Mouse (Mus musculus) left cerebral cortex, postnatal 25 days (tissue): ENCODE results near the gene Arfgap2. TPM values are rescaled to one million over a fixed set of nuclear protein-coding genes. Genes with fewer than 3 reads are reported as not detected.
A peak's percentile ranks its signal among the peaks of the same experiment; 100 is the strongest.
"Not testable (repeated sequence)": the region's sequence is repeated elsewhere in the genome, so short reads cannot be mapped to it uniquely, and the experiment has no call there.

Experiments
- DNase-seq, 2 experiments: peaks; one replicate each; pipeline ENCODE4 v3.0.0; 2022; ENCODE audit warnings: low spot score in 2 of 2, mixed read lengths in 1 of 2
- intact Hi-C: fragments of 180-260 bp; cut with DNase I; formaldehyde crosslinking; loops from one replicate; pipeline ENCODE4 v1.15.1; 2025
- total RNA-seq, 2 experiments: library from RNA; stranded (reverse); gene quantifications; 2 replicates each; pipeline ENCODE4 v1.2.3; 2021

Gene Arfgap2
- 10 to 100 TPM; 71.8 to 74.1 TPM for total RNA-seq

DNA sequence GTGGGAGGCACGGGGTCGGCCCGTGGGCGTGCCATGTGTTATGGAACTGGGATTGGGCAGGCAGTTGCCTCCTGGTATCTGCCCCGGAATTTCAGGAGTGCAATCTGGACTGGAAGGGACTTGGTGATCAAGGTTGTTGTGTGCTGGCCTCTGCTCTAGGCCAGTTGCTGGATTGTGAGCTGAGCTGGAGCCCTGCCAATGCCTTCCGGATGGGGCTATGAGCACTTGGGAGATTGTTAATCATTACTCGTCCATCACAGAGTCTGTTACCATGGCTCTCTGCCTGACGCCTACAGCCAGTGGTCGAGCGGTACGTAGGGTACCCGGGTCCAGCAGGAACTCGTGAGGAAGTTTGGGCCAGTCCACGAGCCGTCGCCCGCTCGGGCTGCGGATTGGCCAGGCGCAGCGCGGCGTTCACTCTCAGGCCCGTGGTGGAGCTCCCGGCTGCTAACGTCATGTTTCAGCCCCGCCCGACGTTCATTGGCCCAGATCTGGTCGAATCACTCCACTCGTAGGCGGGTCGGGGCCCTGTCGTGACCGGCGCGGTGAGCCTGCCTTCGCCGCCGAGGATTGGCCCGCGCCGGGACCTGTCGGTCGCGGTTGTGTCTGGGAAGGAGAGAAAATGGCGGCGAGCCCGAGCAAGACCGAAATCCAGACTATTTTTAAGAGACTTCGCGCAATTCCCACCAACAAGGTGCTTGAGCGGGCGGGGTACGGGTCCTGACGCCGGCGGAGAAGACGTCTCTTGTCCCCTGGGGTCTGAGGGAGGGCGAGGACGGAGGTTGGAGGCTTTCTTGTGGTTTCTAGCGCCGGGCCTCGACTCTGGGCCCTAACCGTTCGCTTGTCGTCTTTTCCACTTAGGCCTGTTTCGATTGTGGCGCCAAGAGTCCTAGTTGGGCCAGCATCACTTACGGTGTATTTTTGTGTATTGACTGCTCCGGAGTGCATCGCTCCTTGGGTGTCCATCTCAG, at the start of gene Arfgap2:
Gene Arfgap2, plus strand, starts transcription at position 264 of the 971 bp plus-strand sequence.
- intact Hi-C loops: loop anchor here (5.0 kb wide), 1 partner anchor 148 kb away; the partner anchor contains the start of gene Mybpc3
- DNase-seq: peak; percentile 99

DNA sequence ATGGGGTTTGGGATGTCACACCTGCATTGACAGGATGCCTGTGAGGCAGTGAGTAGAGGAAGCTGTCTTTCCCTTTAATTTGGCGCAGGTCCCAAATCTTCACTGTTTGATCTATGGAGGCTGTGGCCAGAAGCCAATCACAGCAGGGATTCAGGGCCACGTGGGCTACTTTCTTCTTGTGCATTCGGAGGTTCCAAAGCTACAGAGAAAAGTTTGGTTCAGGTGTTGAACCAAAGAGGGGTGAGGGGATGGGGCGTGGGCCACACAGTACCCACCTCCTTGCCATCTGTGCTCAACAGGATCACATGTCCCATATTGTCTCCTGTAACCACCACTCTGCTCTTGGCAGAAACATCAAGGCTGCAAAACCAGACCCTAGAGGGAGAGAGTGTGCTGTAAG, 47.7 kb upstream of the Arfgap2 start:
- intact Hi-C loops: no loop called here
- peak in 1 of 2 experiments; percentile 35 for DNase-seq

DNA sequence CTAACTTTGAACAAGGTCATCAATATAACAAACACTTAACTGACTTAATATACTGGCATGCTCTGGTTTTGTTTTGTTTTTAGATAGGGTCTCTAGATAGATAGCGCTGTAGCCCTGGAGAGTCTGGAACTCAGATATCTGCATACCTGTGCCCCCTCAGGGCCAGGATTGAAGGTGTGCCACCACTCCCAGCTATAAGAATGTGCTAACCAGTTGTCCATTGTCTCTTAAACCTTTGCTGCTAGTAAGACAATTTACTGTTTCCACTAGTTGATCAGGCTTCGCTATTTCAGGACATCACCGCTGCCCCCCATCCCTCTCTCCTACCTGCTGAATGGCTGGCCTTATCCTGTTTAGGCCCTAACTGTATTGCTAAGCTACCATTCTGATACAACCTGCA, 44.3 kb upstream of the Arfgap2 start:
- DNase-seq: no peak

GRCm38 (mm10) chr2:91223614-91224013, 41.2 kb upstream of the Arfgap2 start:
- DNase-seq: peak in 1 of 2 experiments; percentile 29
- intact Hi-C loops: no loop called here

More for the DNA sequence above, 44.3 kb upstream of the Arfgap2 start:
- intact Hi-C loops: no loop called here

GRCm38 (mm10) chr2:91229735-91230134, 35.0 kb upstream of the Arfgap2 start:
- intact Hi-C loops: loop anchor here (2.0 kb wide), 1 partner anchor 47 kb away; the partner anchor contains the start of gene Madd
- peak; percentile 22 to 90 for DNase-seq

- intact Hi-C loops: loop anchor here (2.0 to 5.0 kb wide), 3 partner anchors 20 to 120 kb away; partner anchors contain the start of genes Acp2, Mybpc3 and Nr1h3
Observed at GRCm38 (mm10) chr2:91236601-91237510, 27.9 kb upstream of the Arfgap2 start, which contains the start of gene Ddb2. TSS of gene Ddb2 (minus strand) at chr2:91236982.

GRCm38 (mm10) chr2:91237511-91238080, 27.2 kb upstream of the Arfgap2 start:
- not testable (repeated sequence) for DNase-seq
- intact Hi-C loops: loop anchor here (2.0 to 5.0 kb wide), 3 partner anchors 19 to 120 kb away; partner anchors contain the start of genes Acp2, Mybpc3 and Nr1h3

More at GRCm38 (mm10) chr2:91236601-91237510, 27.9 kb upstream of the Arfgap2 start, which contains the start of gene Ddb2:
- DNase-seq: peak; percentile 84 to 92

GRCm38 (mm10) chr2:91242547-91242946, 22.2 kb upstream of the Arfgap2 start:
- no peak for DNase-seq
- intact Hi-C loops: no loop called here

GRCm38 (mm10) chr2:91243416-91243815, 21.4 kb upstream of the Arfgap2 start:
- DNase-seq: peak; percentile 63 to 92
- intact Hi-C loops: no loop called here

GRCm38 (mm10) chr2:91244557-91245228, 20.1 kb upstream of the Arfgap2 start:
- DNase-seq: no peak
- intact Hi-C loops: no loop called here

DNA sequence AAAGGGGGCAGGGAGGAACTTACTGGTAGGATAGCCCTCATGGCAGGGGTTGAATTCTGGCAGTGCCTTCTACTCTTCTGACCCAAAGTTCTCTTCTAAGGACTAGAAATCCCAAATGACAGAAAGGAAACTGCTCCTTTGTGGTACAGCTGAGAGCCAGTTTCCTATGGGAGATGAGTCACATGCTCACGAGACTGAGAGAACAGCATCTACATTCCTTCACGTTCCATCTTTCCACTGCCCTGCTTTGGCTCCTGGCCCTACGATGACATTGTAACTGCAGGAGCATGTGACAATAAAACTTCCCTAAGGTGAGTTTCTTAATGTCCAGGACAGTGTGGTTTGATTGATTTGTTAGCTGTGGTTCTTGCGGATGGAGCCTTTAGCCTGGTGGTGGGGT, 16.4 kb upstream of the Arfgap2 start:
- intact Hi-C loops: no loop called here
- DNase-seq: no peak

DNA sequence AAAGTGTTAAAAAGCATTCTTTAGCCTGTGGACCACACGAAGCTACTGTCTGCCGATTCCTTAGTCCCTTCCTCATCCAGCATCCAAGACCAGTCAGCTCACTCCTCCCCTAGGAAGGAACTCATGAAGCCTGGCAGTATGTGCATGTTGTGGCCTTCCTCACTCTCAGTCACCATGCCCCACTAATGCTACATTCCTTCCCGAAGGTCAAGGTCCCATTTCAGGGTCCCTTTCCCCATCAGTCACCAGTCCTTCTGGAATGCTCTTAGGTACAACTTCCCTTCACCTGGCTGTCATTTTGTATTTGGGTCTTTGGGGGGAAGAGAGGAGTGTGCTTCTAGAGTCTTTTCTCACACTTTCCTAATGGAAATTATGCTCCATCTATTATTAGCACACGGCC, 12.8 kb upstream of the Arfgap2 start:
- no peak for DNase-seq
- intact Hi-C loops: no loop called here

GRCm38 (mm10) chr2:91252512-91252911, 12.3 kb upstream of the Arfgap2 start:
- intact Hi-C loops: no loop called here

DNA sequence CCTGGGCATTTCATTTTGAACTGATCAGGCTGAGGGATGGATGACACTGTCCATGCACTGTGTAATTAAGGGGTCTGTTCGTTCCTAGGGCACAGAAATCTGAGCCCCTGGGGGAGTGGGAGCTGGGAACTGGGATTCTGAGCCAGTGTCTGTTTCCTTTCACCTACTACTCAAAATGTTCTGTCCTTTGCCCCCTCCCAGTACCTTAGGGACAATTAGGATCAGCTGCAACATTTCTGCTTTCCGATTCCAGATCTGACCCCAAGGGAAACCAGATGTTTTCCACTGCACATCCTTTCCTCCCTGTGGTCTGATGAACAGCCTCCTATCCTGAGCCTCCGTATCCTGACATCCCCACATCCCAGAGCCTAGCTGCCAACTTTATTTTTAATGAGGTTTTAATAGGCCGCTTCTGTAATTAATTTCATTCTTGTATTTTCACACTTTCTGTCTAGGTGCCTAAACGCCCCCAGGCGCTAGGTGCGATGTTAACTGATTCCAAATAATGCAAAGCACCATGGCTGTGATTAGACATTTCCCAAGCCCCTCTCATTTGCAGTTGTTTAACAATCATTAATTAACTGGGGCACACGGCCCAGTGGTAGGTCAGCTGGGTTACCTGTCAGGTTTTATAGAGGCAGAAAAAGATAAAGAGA, 9.9 kb upstream of the Arfgap2 start:
- DNase-seq: no peak
- intact Hi-C loops: no loop called here

More at GRCm38 (mm10) chr2:91252512-91252911, 12.3 kb upstream of the Arfgap2 start:
- no peak for DNase-seq

GRCm38 (mm10) chr2:91255661-91256150, 9.1 kb upstream of the Arfgap2 start, which contains the start of gene Pacsin3:
TSS of gene Pacsin3 (plus strand) at chr2:91255954.
- intact Hi-C loops: loop anchor here (2.0 kb wide), 1 partner anchor 19 kb away; the partner anchor contains the start of gene Ddb2
- DNase-seq: peak in 1 of 2 experiments; percentile 76

DNA sequence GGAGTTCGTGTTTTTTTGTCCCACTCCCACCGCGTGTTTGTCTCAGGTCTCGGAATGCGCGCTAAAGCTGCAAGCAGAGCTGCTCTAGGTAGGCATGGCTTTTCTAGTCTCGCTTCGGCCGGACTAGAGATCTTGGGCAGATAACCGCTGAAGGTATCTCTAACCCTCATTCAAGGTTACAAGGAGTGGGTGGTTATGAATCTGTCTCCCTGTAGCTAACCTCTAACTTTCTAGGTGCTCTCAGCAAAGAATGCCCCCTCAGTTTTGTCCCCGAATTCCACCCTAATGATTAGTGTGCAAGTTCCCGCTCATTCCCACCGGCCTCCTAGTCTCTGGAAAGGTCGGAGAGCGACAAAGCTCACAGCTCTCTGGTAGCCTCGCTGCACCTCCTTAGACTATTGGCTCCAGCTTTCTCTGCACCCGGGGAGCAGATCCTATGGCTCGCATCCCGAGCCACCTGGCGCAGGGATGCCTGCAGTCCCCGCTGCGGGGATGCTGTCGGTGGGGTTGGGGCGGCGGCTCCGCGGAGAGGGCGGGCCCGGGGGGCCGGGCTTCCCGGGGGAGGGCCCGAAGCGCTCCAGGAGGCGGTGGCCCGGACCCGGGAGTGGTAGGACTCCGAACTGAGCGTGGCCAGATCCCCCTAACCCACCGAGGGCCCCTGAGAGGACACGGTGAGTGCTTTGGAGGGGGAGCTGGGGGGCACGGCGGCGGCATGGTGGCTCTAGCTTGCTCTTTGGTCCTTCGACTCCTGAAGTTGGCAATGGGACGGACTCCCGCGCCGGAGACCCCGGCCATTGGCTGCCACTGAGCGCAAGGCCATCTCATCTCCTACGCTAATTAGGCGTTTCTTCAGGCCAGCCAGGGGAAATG, 8.3 kb upstream of the Arfgap2 start:
- peak; percentile 52 to 61 for DNase-seq
- intact Hi-C loops: loop anchor here (2.0 kb wide), 1 partner anchor 20 kb away; the partner anchor contains the start of gene Ddb2
